21 mouse cellular contexts compared by ENCODE assay signal in the genomic region with DNA sequence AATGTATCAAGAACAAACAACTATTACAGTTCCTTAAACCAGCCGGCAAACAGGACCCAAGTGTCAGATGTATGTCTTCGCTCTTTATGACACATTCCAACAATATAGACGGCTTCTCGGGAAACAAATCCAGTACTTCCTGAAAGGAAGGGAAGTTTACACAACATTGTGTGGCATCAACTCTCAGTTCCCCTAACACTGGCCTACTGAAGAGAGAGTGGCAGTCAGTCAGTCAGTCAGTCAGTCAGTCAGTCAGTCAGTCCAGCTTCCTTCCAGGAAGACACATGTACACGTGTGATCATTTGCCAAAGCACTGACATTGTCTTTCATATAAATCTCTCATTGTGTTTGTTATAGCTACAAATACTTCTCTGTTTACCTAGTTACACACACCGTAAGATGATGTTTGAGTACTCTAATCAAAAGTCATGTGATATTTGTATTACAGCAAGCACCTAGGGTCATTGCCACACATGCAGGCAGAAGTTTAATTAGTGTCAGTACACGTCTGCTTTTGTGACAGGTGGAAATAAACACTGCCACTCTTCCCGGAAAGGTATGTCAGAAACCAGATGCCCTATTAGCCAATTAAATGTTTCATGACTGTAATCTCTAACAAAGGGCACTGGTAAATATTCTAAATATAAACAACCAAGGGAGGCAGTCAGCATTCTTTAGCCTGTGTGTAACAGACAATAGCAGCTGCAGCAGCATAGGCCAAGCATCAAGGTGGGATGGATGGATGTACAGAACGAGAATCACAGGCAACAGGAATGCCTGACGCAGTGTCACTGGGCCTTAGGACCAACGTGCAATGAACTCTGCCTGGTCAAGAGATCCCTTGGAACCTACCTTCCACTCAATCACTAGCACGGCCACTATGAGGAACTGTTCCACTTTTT.
DNase-seq lines count a peak whose midpoint lies in the region; ATAC-seq and TF ChIP-seq lines count a peak whose summit lies in the region.
"Had no signal": no experiment of that assay in that cellular context is flagged by ENCODE, and none has a peak within 500 bp of the region (broad histone marks: within the 10 kb centered on the region; RNA-seq: fewer than 3 reads in every experiment).

No protein-coding gene starts in this region.

- no peaks in the 10 kb centered on the region for H3K9me3 ChIP-seq in intestine, postnatal 0 days (ENCODE audit: control insufficient read depth)
- no peaks in the 10 kb centered on the region for H3K9me3 ChIP-seq in intestine, embryonic 16.5 days (ENCODE audit: control insufficient read depth, low read length)
- no peaks in the 10 kb centered on the region for H3K9me3 ChIP-seq in forebrain, postnatal 0 days (ENCODE audit: low read length)
- H3K9me3 ChIP-seq: forebrain, embryonic 10.5 days; hindbrain, embryonic 12.5 days; limb, embryonic 12.5 days; liver, embryonic 15.5 days; midbrain, embryonic 10.5 days; neural tube, embryonic 12.5 days had no signal

- no peaks in the 10 kb centered on the region for H3K27me3 ChIP-seq in intestine, postnatal 0 days (replicated peaks; ENCODE audit: control insufficient read depth, insufficient read depth, low read length)
- H3K27me3 ChIP-seq in intestine, embryonic 16.5 days (replicated peaks; ENCODE audit: control insufficient read depth, insufficient read depth, low read length), result no peaks in the 10 kb centered on the region
- H3K27me3 ChIP-seq in forebrain, postnatal 0 days (ENCODE audit: insufficient read depth, low read length), result no peaks in the 10 kb centered on the region
- H3K27me3 ChIP-seq: hindbrain, embryonic 12.5 days; limb, embryonic 12.5 days; liver, embryonic 15.5 days; neural tube, embryonic 12.5 days had no signal

- no peak for TF ChIP-seq CTCF in intestine, postnatal 0 days (IDR thresholded peaks at IDR 0.05; ENCODE audit: low read depth)
- no peak for TF ChIP-seq CTCF in forebrain, postnatal 0 days (IDR thresholded peaks at IDR 0.05; ENCODE audit: low read depth)

- peak; percentile 48 for DNase-seq in lung, postnatal 25 days (ENCODE audit: low spot score)
- DNase-seq in heart, adult 8-10 months (ENCODE audit: low spot score), result no peak
- no peak for DNase-seq in forebrain, postnatal 0 days
- no peak for DNase-seq in right cerebral cortex, adult 18-20 months
- DNase-seq: B cell, adult 2 months; cerebellum, postnatal 10 days; embryo, embryonic 11 days; gastrocnemius, postnatal 14 days; kidney, postnatal 36 days; layer of hippocampus, adult 9-11 months; thymus, postnatal 25 days had no signal

- 0 out of 2 replicates have a peak overlapping the region, but pooled peaks have one; percentile 42 for H3K27ac ChIP-seq in intestine, postnatal 0 days (ENCODE audit: low read depth, low read length)
- H3K27ac ChIP-seq in intestine, embryonic 16.5 days (ENCODE audit: low read length), result no peak overlapping the region
- no peak overlapping the region for H3K27ac ChIP-seq in forebrain, postnatal 0 days (ENCODE audit: low read depth, low read length)
- H3K27ac ChIP-seq: forebrain, embryonic 10.5 days; hindbrain, embryonic 12.5 days; limb, embryonic 12.5 days; liver, embryonic 15.5 days; midbrain, embryonic 10.5 days; neural tube, embryonic 12.5 days had no signal

- H3K36me3 ChIP-seq in intestine, postnatal 0 days (ENCODE audit: control insufficient read depth, insufficient read depth), result no peaks in the 10 kb centered on the region
- H3K36me3 ChIP-seq in intestine, embryonic 16.5 days (ENCODE audit: control insufficient read depth, insufficient read depth, low read length), result no peaks in the 10 kb centered on the region
- H3K36me3 ChIP-seq in forebrain, postnatal 0 days (ENCODE audit: insufficient read depth), result no peaks in the 10 kb centered on the region
- H3K36me3 ChIP-seq: forebrain, embryonic 10.5 days; hindbrain, embryonic 12.5 days; limb, embryonic 12.5 days; midbrain, embryonic 10.5 days; neural tube, embryonic 12.5 days had no signal

- ATAC-seq in intestine, postnatal 0 days, result peak; percentile 54
- no peak for ATAC-seq in intestine, embryonic 16.5 days
- ATAC-seq in common myeloid progenitor, adult 5-6 weeks (replicated peaks; ENCODE audit: low read depth, poor library complexity, severe bottlenecking), result 0 out of 2 replicates have a peak, but pooled peaks have one; percentile 17
- ATAC-seq in monocyte, adult 5-6 weeks (replicated peaks; ENCODE audit: insufficient number of reproducible peaks, low FRiP score, low TSS enrichment, poor library complexity, severe bottlenecking), result peak; percentile 56
- ATAC-seq in forebrain, postnatal 0 days, result no peak

- no peak overlapping the region for H3K9ac ChIP-seq in intestine, postnatal 0 days (ENCODE audit: low read depth, low read length)
- no peak overlapping the region for H3K9ac ChIP-seq in intestine, embryonic 16.5 days (ENCODE audit: low read depth, low read length)
- no peak overlapping the region for H3K9ac ChIP-seq in forebrain, postnatal 0 days
- H3K9ac ChIP-seq: hindbrain, embryonic 12.5 days; limb, embryonic 12.5 days; liver, embryonic 15.5 days; neural tube, embryonic 12.5 days had no signal

- no peak overlapping the region for H3K4me2 ChIP-seq in intestine, postnatal 0 days (replicated peaks; ENCODE audit: low read depth)
- no peak overlapping the region for H3K4me2 ChIP-seq in intestine, embryonic 16.5 days (ENCODE audit: low read depth, low read length)
- H3K4me2 ChIP-seq in forebrain, postnatal 0 days (ENCODE audit: low read depth), result no peak overlapping the region
- H3K4me2 ChIP-seq: hindbrain, embryonic 12.5 days; limb, embryonic 12.5 days; liver, embryonic 15.5 days; neural tube, embryonic 12.5 days had no signal

- no peak overlapping the region for H3K4me3 ChIP-seq in intestine, postnatal 0 days (ENCODE audit: low read depth, low read length)
- no peak overlapping the region for H3K4me3 ChIP-seq in intestine, embryonic 16.5 days (ENCODE audit: low read length)
- H3K4me3 ChIP-seq in forebrain, postnatal 0 days (ENCODE audit: low read depth, low read length), result no peak overlapping the region
- H3K4me3 ChIP-seq: forebrain, embryonic 10.5 days; hindbrain, embryonic 12.5 days; limb, embryonic 12.5 days; liver, embryonic 15.5 days; midbrain, embryonic 10.5 days; neural tube, embryonic 12.5 days had no signal

- 53% methylated on average over 12 of the region's 12 CpGs for WGBS in intestine, postnatal 0 days
- WGBS in intestine, embryonic 16.5 days, result 64% methylated on average over 12 of the region's 12 CpGs
- WGBS in forebrain, postnatal 0 days, result 80% methylated on average over 12 of the region's 12 CpGs

- H3K4me1 ChIP-seq in intestine, postnatal 0 days (replicated peaks; ENCODE audit: control insufficient read depth, insufficient read depth, low read length), result 0 out of 2 replicates have a peak, but pooled peaks cover under 1% of the 10 kb centered on the region
- peaks cover 11% of the 10 kb centered on the region for H3K4me1 ChIP-seq in intestine, embryonic 16.5 days (ENCODE audit: control insufficient read depth, insufficient read depth, low read length)
- no peaks in the 10 kb centered on the region for H3K4me1 ChIP-seq in forebrain, postnatal 0 days (ENCODE audit: insufficient read depth)

Comparison
In these comparisons a context has a peak if more than half of its experiments do, and no peak if none do; other contexts are left out.
1. ATAC-seq: peak in intestine, postnatal 0 days (single experiment), common myeloid progenitor, adult 5-6 weeks (single experiment) and monocyte, adult 5-6 weeks (single experiment); none in intestine, embryonic 16.5 days (single experiment) and forebrain, postnatal 0 days (single experiment).